Mouse (Mus musculus) intestine, embryonic 16.5 days (tissue): ENCODE data around the gene Stag1. TPM values are rescaled to one million over a fixed set of nuclear protein-coding genes. Genes with fewer than 3 reads are reported as not detected.

Experiments
- ATAC-seq: fragments of 200-750 bp; cut with Nextera tagmentation; 2 replicates; pipeline ENCODE4 v1.8.0; 2017; ENCODE audit warnings: moderate TSS enrichment, moderate library complexity
- H3K27ac ChIP-seq: fragments of 300-500 bp; sonication (generic); 2 replicates; pipeline ENCODE4 v1.5.1; 2014; ENCODE audit warnings: mild to moderate bottlenecking, low read length
- H3K27me3 ChIP-seq: fragments of 300-500 bp; sonication (generic); replicated peaks from 2 replicates; pipeline ENCODE4 v1.6.1; 2014; ENCODE audit warnings: low read length, control low read depth, mixed read lengths; ENCODE audit not compliant: control insufficient read depth, insufficient read depth
- H3K36me3 ChIP-seq: fragments of 300-500 bp; sonication (generic); 2 replicates; pipeline ENCODE4 v1.6.1; 2014; ENCODE audit warnings: low read length, control low read depth; ENCODE audit not compliant: control insufficient read depth, insufficient read depth
- H3K4me1 ChIP-seq: fragments of 300-500 bp; sonication (generic); 2 replicates; pipeline ENCODE4 v1.6.1; 2014; ENCODE audit warnings: low read length, control low read depth, mixed read lengths; ENCODE audit not compliant: control insufficient read depth, insufficient read depth
- H3K4me2 ChIP-seq: fragments of 300-500 bp; sonication (generic); 2 replicates; pipeline ENCODE4 v1.6.1; 2014; ENCODE audit warnings: low read depth, low read length, control low read depth
- H3K4me3 ChIP-seq: fragments of 300-500 bp; sonication (generic); 2 replicates; pipeline ENCODE4 v1.5.1; 2014; ENCODE audit warnings: mild to moderate bottlenecking, low read length
- H3K9ac ChIP-seq: fragments of 300-500 bp; sonication (generic); 2 replicates; pipeline ENCODE4 v1.6.1; 2014; ENCODE audit warnings: low read depth, low read length
- H3K9me3 ChIP-seq: fragments of 300-500 bp; sonication (generic); 2 replicates; pipeline ENCODE4 v1.6.1; 2016; ENCODE audit warnings: low read length, control low read depth; ENCODE audit not compliant: control insufficient read depth
- WGBS: fragments of 180-500 bp; shearing (Covaris S2); extraction: QIAGEN DNeasy Blood & Tissue Kit; methylation state at CpG from one replicate; pipeline ENCODE4 v1.1.7; 2014; 5-methylcytosine and 5-hydroxymethylcytosine counted together
- polyA plus RNA-seq: library from polyadenylated mRNA; unstranded; fragments of >200 nt; fragmentation: Nextera tagmentation; extraction: Ambion mirVana; gene quantifications from 2 replicates; pipeline ENCODE4 v1.2.1, GENCODE M21; 2015

The Stag1 gene
- polyA plus RNA-seq, 1 experiment from 2014 or later = 29.4 TPM

GRCm38 (mm10) chr9:100573300-100573699 lies 24.3 kb upstream of the Stag1 start:
- H3K27ac ChIP-seq = no peak overlapping the region
- H3K9me3 ChIP-seq = no peaks in the 10 kb centered on the region
- WGBS = 68% methylated on average over 2 of the region's 2 CpGs
- H3K27me3 ChIP-seq = no peaks in the 10 kb centered on the region
- no peak overlapping the region for H3K4me3 ChIP-seq
- H3K9ac ChIP-seq = no peak overlapping the region
- no peak for ATAC-seq
- no peak overlapping the region for H3K4me2 ChIP-seq
- no peaks in the 10 kb centered on the region for H3K36me3 ChIP-seq
- no peaks in the 10 kb centered on the region for H3K4me1 ChIP-seq

GRCm38 (mm10) chr9:100573942-100574341 lies 23.7 kb upstream of the Stag1 start:
- no peak overlapping the region for H3K9ac ChIP-seq
- ATAC-seq = no peak
- no peaks in the 10 kb centered on the region for H3K27me3 ChIP-seq
- H3K4me3 ChIP-seq = no peak overlapping the region
- no peak overlapping the region for H3K27ac ChIP-seq
- H3K4me1 ChIP-seq = no peaks in the 10 kb centered on the region
- no peak overlapping the region for H3K4me2 ChIP-seq
- H3K9me3 ChIP-seq = no peaks in the 10 kb centered on the region
- 61% methylated on average over 5 of the region's 5 CpGs for WGBS
- H3K36me3 ChIP-seq = no peaks in the 10 kb centered on the region

GRCm38 (mm10) chr9:100580196-100580740 lies 17.3 kb upstream of the Stag1 start:
- Histone ChIP-seq H3K9ac (no peak overlapping the region), H3K36me3 (no peaks in the 10 kb centered on the region), H3K9me3 (no peaks in the 10 kb centered on the region), H3K4me1 (peaks cover 18% of the 10 kb centered on the region), H3K4me3 (peak overlapping the region; percentile 17; the same call in 1 of the 2 replicates), H3K4me2 (peak overlapping the region; percentile 30), H3K27ac (no peak overlapping the region), H3K27me3 (no peaks in the 10 kb centered on the region)
- 57% methylated on average over 20 of the region's 20 CpGs for WGBS
- ATAC-seq = peak; percentile 73

GRCm38 (mm10) chr9:100581543-100582492 lies 15.8 kb upstream of the Stag1 start:
- H3K27ac ChIP-seq = peak overlapping the region; percentile 54
- no peak overlapping the region for H3K4me3 ChIP-seq
- WGBS = 44% methylated on average over 13 of the region's 13 CpGs

GRCm38 (mm10) chr9:100582883-100583575 lies 14.6 kb upstream of the Stag1 start:
- peak; percentile 79 for ATAC-seq
- Histone ChIP-seq H3K27me3 (no peaks in the 10 kb centered on the region), H3K27ac (peak overlapping the region; percentile 55), H3K9ac (peak overlapping the region; percentile 10; the same call in 1 of the 2 replicates), H3K4me3 (no peak overlapping the region), H3K4me1 (peaks cover 18% of the 10 kb centered on the region), H3K9me3 (no peaks in the 10 kb centered on the region), H3K36me3 (no peaks in the 10 kb centered on the region), H3K4me2 (0 out of 2 replicates have a peak overlapping the region, but pooled peaks have one; percentile 20)
- WGBS = 43% methylated on average over 13 of the region's 13 CpGs

More at GRCm38 (mm10) chr9:100581543-100582492, 15.8 kb upstream of the Stag1 start:
- no peaks in the 10 kb centered on the region for H3K36me3 ChIP-seq
- peaks cover 18% of the 10 kb centered on the region for H3K4me1 ChIP-seq
- H3K9me3 ChIP-seq = no peaks in the 10 kb centered on the region
- peak; percentile 57 for ATAC-seq
- no peak overlapping the region for H3K9ac ChIP-seq
- no peak overlapping the region for H3K4me2 ChIP-seq
- H3K27me3 ChIP-seq = no peaks in the 10 kb centered on the region

GRCm38 (mm10) chr9:100584031-100584430 lies 13.6 kb upstream of the Stag1 start:
- no peak for ATAC-seq
- H3K9ac ChIP-seq = no peak overlapping the region
- H3K36me3 ChIP-seq = no peaks in the 10 kb centered on the region
- 53% methylated on average over 4 of the region's 4 CpGs for WGBS
- H3K4me2 ChIP-seq = no peak overlapping the region
- no peaks in the 10 kb centered on the region for H3K27me3 ChIP-seq
- H3K4me3 ChIP-seq = no peak overlapping the region
- no peak overlapping the region for H3K27ac ChIP-seq
- no peaks in the 10 kb centered on the region for H3K9me3 ChIP-seq
- peaks cover 18% of the 10 kb centered on the region for H3K4me1 ChIP-seq

GRCm38 (mm10) chr9:100590462-100590861 lies 7.1 kb upstream of the Stag1 start:
- 50% methylated on average over 4 of the region's 4 CpGs for WGBS
- no peaks in the 10 kb centered on the region for H3K36me3 ChIP-seq
- H3K9ac ChIP-seq = no peak overlapping the region
- ATAC-seq = no peak
- H3K4me1 ChIP-seq = no peaks in the 10 kb centered on the region
- H3K4me2 ChIP-seq = no peak overlapping the region
- H3K27me3 ChIP-seq = no peaks in the 10 kb centered on the region
- H3K9me3 ChIP-seq = no peaks in the 10 kb centered on the region
- H3K27ac ChIP-seq = no peak overlapping the region
- no peak overlapping the region for H3K4me3 ChIP-seq

- Histone ChIP-seq H3K4me2 (no peak overlapping the region), H3K9ac (no peak overlapping the region), H3K27ac (no peak overlapping the region), H3K27me3 (no peaks in the 10 kb centered on the region), H3K9me3 (no peaks in the 10 kb centered on the region), H3K4me3 (no peak overlapping the region), H3K4me1 (no peaks in the 10 kb centered on the region), H3K36me3 (no peaks in the 10 kb centered on the region)
- WGBS = 87% methylated on average over 8 of the region's 8 CpGs
- no peak for ATAC-seq
Measured at GRCm38 (mm10) chr9:100596317-100596716, 1.3 kb upstream of the Stag1 start.

GRCm38 (mm10) chr9:100599761-100600328 lies 2.2 kb downstream of the Stag1 start:
- ATAC-seq = no peak
- H3K9me3 ChIP-seq = no peaks in the 10 kb centered on the region
- WGBS = 66% methylated on average over 3 of the region's 3 CpGs
- no peak overlapping the region for H3K4me3 ChIP-seq
- H3K9ac ChIP-seq = no peak overlapping the region
- H3K4me1 ChIP-seq = no peaks in the 10 kb centered on the region
- no peaks in the 10 kb centered on the region for H3K27me3 ChIP-seq
- no peak overlapping the region for H3K27ac ChIP-seq
- H3K4me2 ChIP-seq = no peak overlapping the region
- no peaks in the 10 kb centered on the region for H3K36me3 ChIP-seq
